Mouse (Mus musculus): ENCODE data around the gene Hmga2. TPM values are rescaled to one million over a fixed set of nuclear protein-coding genes. Genes with fewer than 3 reads are reported as not detected.

Gene Hmga2
- polyA plus RNA-seq, 1 experiment: 0.10 TPM

- no peak for TF ChIP-seq CTCF (IDR thresholded peaks at IDR 0.05; ENCODE audit: extremely low read depth, insufficient read depth, low read length)
- TF ChIP-seq POLR2A (IDR thresholded peaks at IDR 0.05; ENCODE audit: extremely low read depth, insufficient read depth, low read length): no peak
- H3K4me3 ChIP-seq (ENCODE audit: insufficient read depth, low read length): no peak overlapping the region
- no peak overlapping the region for H3K27ac ChIP-seq (ENCODE audit: insufficient read depth, low read length)
- H3K4me1 ChIP-seq (ENCODE audit: control insufficient read depth, insufficient read depth, low read length): no peaks in the 10 kb centered on the region
These were observed 30.1 kb downstream of the Hmga2 start for GRCm38 (mm10) chr10:120446206-120446605.

- H3K27ac ChIP-seq (ENCODE audit: insufficient read depth, low read length): no peak overlapping the region
- no peaks in the 10 kb centered on the region for H3K4me1 ChIP-seq (ENCODE audit: control insufficient read depth, insufficient read depth, low read length)
- no peak for TF ChIP-seq POLR2A (IDR thresholded peaks at IDR 0.05; ENCODE audit: extremely low read depth, insufficient read depth, low read length)
- no peak for TF ChIP-seq CTCF (IDR thresholded peaks at IDR 0.05; ENCODE audit: extremely low read depth, insufficient read depth, low read length)
- no peak overlapping the region for H3K4me3 ChIP-seq (ENCODE audit: insufficient read depth, low read length)
These were observed 31.7 kb downstream of the Hmga2 start for GRCm38 (mm10) chr10:120444463-120445070.

GRCm38 (mm10) chr10:120443757-120444311 is 32.4 kb downstream of the Hmga2 start:
- Histone ChIP-seq H3K27ac (ENCODE audit: insufficient read depth, low read length) (no peak overlapping the region), H3K4me3 (ENCODE audit: insufficient read depth, low read length) (no peak overlapping the region), H3K4me1 (ENCODE audit: control insufficient read depth, insufficient read depth, low read length) (no peaks in the 10 kb centered on the region)
- TF ChIP-seq POLR2A (IDR thresholded peaks at IDR 0.05; ENCODE audit: extremely low read depth, insufficient read depth, low read length) (no peak), CTCF (IDR thresholded peaks at IDR 0.05; ENCODE audit: extremely low read depth, insufficient read depth, low read length) (no peak)

DNA sequence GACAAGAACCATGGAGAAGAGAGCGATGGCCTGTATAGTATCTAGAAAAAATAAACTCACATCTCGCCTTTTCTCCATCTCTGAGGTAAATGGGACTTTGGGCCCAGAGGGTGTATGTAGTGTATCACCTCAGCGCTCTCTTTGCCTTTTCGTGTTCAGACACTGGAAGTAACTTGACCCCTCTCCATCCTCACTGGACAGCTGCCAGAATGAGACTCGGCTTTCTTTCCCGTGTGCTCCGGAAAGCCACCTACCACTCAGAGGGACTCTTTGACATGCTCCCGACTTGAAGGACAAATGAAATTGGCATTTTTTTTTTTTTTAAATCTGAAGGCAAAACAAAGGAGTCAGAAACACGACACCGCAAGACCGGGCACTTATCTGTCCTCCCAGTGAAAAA is 35.0 kb downstream of the Hmga2 start:
- no peak overlapping the region for H3K27ac ChIP-seq (ENCODE audit: insufficient read depth, low read length)
- H3K4me3 ChIP-seq (ENCODE audit: insufficient read depth, low read length): no peak overlapping the region
- H3K4me1 ChIP-seq (ENCODE audit: control insufficient read depth, insufficient read depth, low read length): no peaks in the 10 kb centered on the region
- no peak for TF ChIP-seq POLR2A (IDR thresholded peaks at IDR 0.05; ENCODE audit: extremely low read depth, insufficient read depth, low read length)
- no peak for TF ChIP-seq CTCF (IDR thresholded peaks at IDR 0.05; ENCODE audit: extremely low read depth, insufficient read depth, low read length)

DNA sequence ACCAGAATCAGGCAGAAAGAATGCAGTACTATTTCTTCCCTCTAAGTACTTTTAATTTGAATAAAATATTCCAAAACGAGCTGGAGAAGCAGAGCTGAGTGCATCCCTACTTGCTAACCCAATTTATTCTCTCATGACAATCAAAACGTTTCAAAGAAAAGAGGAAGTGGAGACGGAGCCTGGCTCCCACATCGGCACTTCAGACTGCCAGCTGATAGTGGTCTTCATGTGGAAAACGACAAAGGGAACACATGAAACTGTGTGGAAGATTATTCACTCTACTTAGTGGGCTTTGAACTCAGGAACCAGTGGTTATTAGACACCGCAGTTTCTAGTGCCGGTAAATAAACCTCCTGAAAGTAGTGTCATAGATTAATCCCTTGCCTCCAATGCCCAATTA is 41.8 kb downstream of the Hmga2 start:
- H3K4me1 ChIP-seq (ENCODE audit: control insufficient read depth, insufficient read depth, low read length): no peaks in the 10 kb centered on the region
- no peak overlapping the region for H3K4me3 ChIP-seq (ENCODE audit: insufficient read depth, low read length)
- TF ChIP-seq CTCF (IDR thresholded peaks at IDR 0.05; ENCODE audit: extremely low read depth, insufficient read depth, low read length) (no peak), POLR2A (IDR thresholded peaks at IDR 0.05; ENCODE audit: extremely low read depth, insufficient read depth, low read length) (no peak)
- H3K27ac ChIP-seq (ENCODE audit: insufficient read depth, low read length): no peak overlapping the region

- TF ChIP-seq CTCF (IDR thresholded peaks at IDR 0.05; ENCODE audit: extremely low read depth, insufficient read depth, low read length) (no peak), POLR2A (IDR thresholded peaks at IDR 0.05; ENCODE audit: extremely low read depth, insufficient read depth, low read length) (no peak)
- no peak overlapping the region for H3K27ac ChIP-seq (ENCODE audit: insufficient read depth, low read length)
- no peaks in the 10 kb centered on the region for H3K4me1 ChIP-seq (ENCODE audit: control insufficient read depth, insufficient read depth, low read length)
- H3K4me3 ChIP-seq (ENCODE audit: insufficient read depth, low read length): no peak overlapping the region
These were observed 42.8 kb downstream of the Hmga2 start for GRCm38 (mm10) chr10:120433463-120433815.

- TF ChIP-seq POLR2A (IDR thresholded peaks at IDR 0.05; ENCODE audit: extremely low read depth, insufficient read depth, low read length) (no peak), CTCF (IDR thresholded peaks at IDR 0.05; ENCODE audit: extremely low read depth, insufficient read depth, low read length) (no peak)
- Histone ChIP-seq H3K27ac (ENCODE audit: insufficient read depth, low read length) (no peak overlapping the region), H3K4me3 (ENCODE audit: insufficient read depth, low read length) (no peak overlapping the region), H3K4me1 (ENCODE audit: control insufficient read depth, insufficient read depth, low read length) (no peaks in the 10 kb centered on the region)
These were observed 43.4 kb downstream of the Hmga2 start for GRCm38 (mm10) chr10:120432731-120433462.

- H3K27ac ChIP-seq (ENCODE audit: insufficient read depth, low read length): no peak overlapping the region
- TF ChIP-seq CTCF (IDR thresholded peaks at IDR 0.05; ENCODE audit: extremely low read depth, insufficient read depth, low read length): no peak
- TF ChIP-seq POLR2A (IDR thresholded peaks at IDR 0.05; ENCODE audit: extremely low read depth, insufficient read depth, low read length): no peak
These were observed 44.2 kb downstream of the Hmga2 start for GRCm38 (mm10) chr10:120432081-120432480.

DNA sequence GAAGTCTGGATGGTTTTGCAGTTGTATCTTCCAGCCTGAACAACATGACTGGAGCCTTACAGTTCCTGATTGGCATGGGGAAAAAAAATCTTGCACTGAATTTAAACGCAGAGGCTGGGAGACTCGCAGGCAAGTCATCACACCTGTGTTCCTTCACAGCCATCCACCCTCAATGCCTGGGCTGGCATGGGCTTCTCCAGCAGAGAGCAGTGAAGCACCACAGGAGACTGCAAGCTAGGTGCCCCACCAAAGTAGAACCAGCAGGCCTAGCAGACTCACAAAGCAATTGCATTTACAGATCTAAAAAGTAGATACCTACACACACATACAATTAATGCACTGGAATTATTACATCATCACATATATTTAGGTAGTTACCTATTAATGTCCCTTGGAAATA is 44.8 kb downstream of the Hmga2 start:
- Histone ChIP-seq H3K4me3 (ENCODE audit: insufficient read depth, low read length) (no peak overlapping the region), H3K27ac (ENCODE audit: insufficient read depth, low read length) (no peak overlapping the region), H3K4me1 (ENCODE audit: control insufficient read depth, insufficient read depth, low read length) (no peaks in the 10 kb centered on the region)
- peak; percentile 43 for TF ChIP-seq CTCF (IDR thresholded peaks at IDR 0.05; ENCODE audit: extremely low read depth, insufficient read depth, low read length)
- TF ChIP-seq POLR2A (IDR thresholded peaks at IDR 0.05; ENCODE audit: extremely low read depth, insufficient read depth, low read length): no peak

More at GRCm38 (mm10) chr10:120432081-120432480, 44.2 kb downstream of the Hmga2 start:
- Histone ChIP-seq H3K4me1 (ENCODE audit: control insufficient read depth, insufficient read depth, low read length) (no peaks in the 10 kb centered on the region), H3K4me3 (ENCODE audit: insufficient read depth, low read length) (no peak overlapping the region)

- TF ChIP-seq CTCF (IDR thresholded peaks at IDR 0.05; ENCODE audit: extremely low read depth, insufficient read depth, low read length) (no peak), POLR2A (IDR thresholded peaks at IDR 0.05; ENCODE audit: extremely low read depth, insufficient read depth, low read length) (no peak)
- no peak overlapping the region for H3K4me3 ChIP-seq (ENCODE audit: insufficient read depth, low read length)
- H3K4me1 ChIP-seq (ENCODE audit: control insufficient read depth, insufficient read depth, low read length): no peaks in the 10 kb centered on the region
- no peak overlapping the region for H3K27ac ChIP-seq (ENCODE audit: insufficient read depth, low read length)
These were observed 45.8 kb downstream of the Hmga2 start for GRCm38 (mm10) chr10:120430422-120430821.

Data from cortical plate, adult 2 months (tissue).